Mouse (Mus musculus): Measurements from ENCODE around the gene Adck1.

- TF ChIP-seq EP300 (optimal IDR thresholded peaks at IDR 0.05) (no peak), CTCF (IDR thresholded peaks at IDR 0.05; ENCODE audit: low read depth) (no peak)
Measured at GRCm38 (mm10) chr12:88367673-88368072, 7.3 kb downstream of the Adck1 start.

Measured in stomach, postnatal 0 days (tissue).